Mouse (Mus musculus) left cerebral cortex, adult 8-10 months (tissue): ENCODE measurements at regions not wholly inside any gene's neighbourhood (a gene's known extent, or its start where the extent isn't known, plus 50 kb on each side); places are given as distances from the start of the nearest gene placed in this dataset.
"Not testable (repeated sequence)": the region's sequence is repeated elsewhere in the genome, so short reads cannot be mapped to it uniquely, and the experiment has no call there.

Experiments used
- DNase-seq, 2 experiments: peaks; one replicate each; pipeline ENCODE4 v3.0.0; 2022; ENCODE audit warnings: low spot score in 2 of 2

- no peak for DNase-seq
These were observed 216.9 kb downstream of the Dact1 start for GRCm38 (mm10) chr12:71526623-71527022.

- DNase-seq = no peak
These were observed 222.5 kb downstream of the Dact1 start for GRCm38 (mm10) chr12:71532161-71532560.

GRCm38 (mm10) chr12:71532708-71533450 is 223.2 kb downstream of the Dact1 start:
- DNase-seq = no peak

- DNase-seq = no peak
These were observed 224.0 kb downstream of the Dact1 start for GRCm38 (mm10) chr12:71533701-71534100.

- no peak for DNase-seq
These were observed 224.5 kb downstream of the Dact1 start for GRCm38 (mm10) chr12:71534199-71534598.

- DNase-seq = no peak
These were observed 225.6 kb downstream of the Dact1 start for GRCm38 (mm10) chr12:71535251-71535650.

- DNase-seq = not testable (repeated sequence)
These were observed 226.1 kb downstream of the Dact1 start for GRCm38 (mm10) chr12:71535831-71536230.

- no peak for DNase-seq
These were observed 229.0 kb downstream of the Dact1 start for GRCm38 (mm10) chr12:71538691-71539090.

- no peak for DNase-seq
These were observed 230.6 kb downstream of the Dact1 start for GRCm38 (mm10) chr12:71540279-71540678.

- DNase-seq = no peak
These were observed 232.3 kb downstream of the Dact1 start for GRCm38 (mm10) chr12:71541961-71542360.

GRCm38 (mm10) chr12:71543571-71544119 is 234.0 kb downstream of the Dact1 start:
- no peak for DNase-seq

- peak in 1 of 2 experiments; percentile 68 for DNase-seq
These were observed 234.9 kb downstream of the Dact1 start for GRCm38 (mm10) chr12:71544401-71545159.

- DNase-seq = no peak
These were observed 237.0 kb downstream of the Dact1 start for GRCm38 (mm10) chr12:71546523-71547265.

- DNase-seq = no peak
These were observed 239.7 kb downstream of the Dact1 start for GRCm38 (mm10) chr12:71549336-71549735.

- DNase-seq = no peak
These were observed 244.5 kb downstream of the Dact1 start for GRCm38 (mm10) chr12:71554212-71554611.

GRCm38 (mm10) chr12:71561259-71561658 is 251.6 kb downstream of the Dact1 start:
- DNase-seq = no peak

- DNase-seq = no peak
These were observed 252.4 kb downstream of the Dact1 start for GRCm38 (mm10) chr12:71561918-71562572.

- DNase-seq = no peak
These were observed 253.5 kb downstream of the Dact1 start for GRCm38 (mm10) chr12:71563219-71563618.

- no peak for DNase-seq
These were observed 256.7 kb downstream of the Dact1 start for GRCm38 (mm10) chr12:71566371-71566770.

- DNase-seq = no peak
These were observed 258.6 kb downstream of the Dact1 start for GRCm38 (mm10) chr12:71568251-71568650.

- DNase-seq = no peak
These were observed 259.3 kb downstream of the Dact1 start for GRCm38 (mm10) chr12:71568880-71569390.
